Mouse (Mus musculus) stomach, postnatal 0 days (tissue): ENCODE results near the gene Senp1.

Experiments
- CTCF ChIP-seq: IDR thresholded peaks from 2 replicates; pipeline ENCODE4 v1.5.1; 2016; ENCODE audit warnings: antibody characterized with exemption, low read depth, mild to moderate bottlenecking, moderate library complexity
- EP300 ChIP-seq: optimal IDR thresholded peaks from 2 replicates; pipeline ENCODE3; 2016; ENCODE audit warnings: antibody characterized with exemption

DNA sequence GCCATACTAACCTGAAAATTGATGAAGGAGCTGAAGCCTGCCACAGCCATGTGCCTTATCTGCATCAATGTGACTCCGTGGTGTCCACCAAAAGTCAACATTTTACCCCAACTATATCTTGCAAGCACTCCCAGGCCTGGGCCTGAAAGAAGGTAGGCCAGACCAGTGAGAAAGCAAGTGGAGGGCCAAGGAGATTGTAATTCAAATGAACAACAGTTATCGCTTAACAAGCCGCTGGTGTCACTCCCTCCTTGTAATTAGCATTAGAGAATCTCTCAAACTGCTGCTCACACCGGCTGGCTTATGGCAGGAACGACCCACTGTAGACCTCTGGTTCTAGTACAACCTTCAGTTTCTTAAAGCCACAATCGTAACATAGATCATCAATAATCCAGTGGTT is 16.6 kb downstream of the Senp1 start:
- no peak for TF ChIP-seq CTCF
- no peak for TF ChIP-seq EP300
